Mouse (Mus musculus): ENCODE measurements around the gene Kptn.

Kptn gene

GRCm38 (mm10) chr7:16160702-16161101 is 41.0 kb downstream of the Kptn start:
- DNase-seq (ENCODE audit: low read depth, low spot score): no peak

DNA sequence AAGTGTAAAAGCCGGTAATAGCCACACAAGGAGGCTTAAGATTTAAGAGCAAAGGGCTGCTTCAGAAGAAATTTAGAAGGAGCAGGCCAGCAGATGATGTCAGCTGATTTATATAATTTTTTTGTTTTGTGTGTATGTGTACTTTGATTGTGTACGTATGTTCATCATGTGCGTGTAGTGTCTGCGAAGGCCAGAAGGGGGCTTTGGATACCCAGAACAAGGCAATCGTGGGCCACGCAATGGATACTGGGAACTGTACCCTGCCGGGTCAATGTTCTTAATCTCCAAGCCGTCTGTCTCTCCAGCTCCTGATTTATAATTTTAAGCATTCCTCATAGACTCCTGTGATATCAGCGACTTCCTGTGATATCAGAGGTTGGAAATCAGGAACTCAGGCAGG is 41.6 kb downstream of the Kptn start:
- DNase-seq (ENCODE audit: low read depth, low spot score): no peak

- no peak for DNase-seq (ENCODE audit: low read depth, low spot score)
Measured at GRCm38 (mm10) chr7:16162036-16162435, 42.3 kb downstream of the Kptn start.

GRCm38 (mm10) chr7:16172141-16172581 is 52.5 kb downstream of the Kptn start:
- no peak for DNase-seq (ENCODE audit: low read depth, low spot score)

GRCm38 (mm10) chr7:16172586-16173140 is 53.0 kb downstream of the Kptn start:
- no peak for DNase-seq (ENCODE audit: low read depth, low spot score)

DNA sequence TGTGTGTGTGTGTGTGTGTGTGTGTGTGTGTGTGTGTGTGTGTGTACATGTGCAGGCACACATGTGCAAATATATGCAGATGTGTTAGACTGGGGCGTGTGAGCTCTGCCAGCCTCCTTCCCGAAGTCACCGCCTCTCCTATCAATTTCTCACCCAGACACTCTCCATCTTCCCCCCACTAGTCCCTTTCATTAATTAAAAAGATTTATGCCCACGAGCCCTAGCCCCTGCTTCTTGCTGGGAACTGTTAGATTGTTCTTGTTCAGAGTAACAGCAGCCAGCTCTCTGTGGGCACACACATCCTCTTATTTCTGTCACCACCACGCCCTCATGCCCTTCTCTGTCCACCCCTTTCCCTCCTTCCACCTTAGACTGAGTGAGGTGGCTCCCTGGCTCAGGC is 53.5 kb downstream of the Kptn start:
- no peak for DNase-seq (ENCODE audit: low read depth, low spot score)

DNA sequence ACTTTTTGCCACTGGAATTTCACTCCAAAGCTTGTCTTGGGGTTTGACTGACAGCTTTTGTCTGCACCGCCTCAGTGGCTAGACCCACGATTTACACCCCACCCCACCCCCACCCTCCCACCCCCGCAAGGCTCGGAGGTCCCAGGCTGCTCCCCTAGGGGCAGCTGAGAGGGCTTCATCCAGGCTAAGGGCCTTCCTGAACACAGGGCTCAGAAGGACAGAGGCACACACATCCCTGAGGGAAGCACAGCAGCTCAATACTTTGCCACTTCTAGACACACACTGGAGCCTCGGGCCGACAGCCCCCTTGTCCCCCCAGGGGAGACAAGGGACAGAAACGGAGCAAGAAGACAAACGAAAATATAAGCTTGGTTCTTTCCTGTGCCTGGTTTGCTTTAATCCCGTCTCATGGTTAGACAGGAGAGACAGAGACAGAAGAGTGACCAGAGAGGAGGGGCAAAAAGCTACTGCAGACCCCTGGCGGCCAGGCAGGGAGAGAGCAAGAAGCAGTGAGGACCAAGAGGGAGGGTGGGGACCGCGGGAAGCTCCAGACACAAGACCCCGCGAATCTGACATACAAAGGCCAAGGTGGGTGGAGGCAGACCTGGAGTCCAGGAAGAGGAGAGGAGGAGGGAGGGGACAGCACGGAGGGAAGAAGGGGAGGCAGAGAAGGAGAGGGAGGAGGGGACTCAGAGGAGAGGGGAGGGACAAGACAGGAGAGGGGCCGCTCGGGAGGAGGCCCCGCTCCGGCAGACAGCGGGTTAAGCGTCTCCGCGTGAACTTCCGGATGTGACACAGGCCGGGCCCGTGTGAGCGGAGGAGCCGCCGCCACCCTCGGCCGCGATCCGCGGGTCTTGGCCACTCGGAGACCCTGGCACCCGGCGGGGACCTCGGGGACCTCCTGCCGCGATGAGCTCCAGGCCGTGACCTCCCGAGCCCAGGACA is 55.2 kb downstream of the Kptn start, which contains the start of gene Meis3:
Gene Meis3 (plus strand): TSS at position 494 of the 945 bp plus-strand sequence.
- DNase-seq (ENCODE audit: low read depth, low spot score): peak; percentile 78

GRCm38 (mm10) chr7:16175542-16175931 is 55.8 kb downstream of the Kptn start:
- DNase-seq (ENCODE audit: low read depth, low spot score): no peak

All from CD4-positive, CD25-positive, alpha-beta regulatory T cell, adult 2 months (primary cell).